Mouse (Mus musculus): ENCODE measurements around the gene 1190007I07Rik.
"Not testable (repeated sequence)": the region's sequence is repeated elsewhere in the genome, so short reads cannot be mapped to it uniquely, and the experiment has no call there.

1190007I07Rik gene

GRCm38 (mm10) chr10:82629111-82629585 lies 6.1 kb upstream of the 1190007I07Rik start:
- DNase-seq (ENCODE audit: low spot score in 2 of 2) = no peak

GRCm38 (mm10) chr10:82623553-82623932 lies 515 bp upstream of the 1190007I07Rik start:
- DNase-seq (ENCODE audit: low spot score in 2 of 2) = not testable (repeated sequence)

GRCm38 (mm10) chr10:82622235-82622634 lies 793 bp downstream of the 1190007I07Rik start:
- no peak for DNase-seq (ENCODE audit: low spot score in 2 of 2)

GRCm38 (mm10) chr10:82594421-82594820 lies 28.6 kb downstream of the 1190007I07Rik start:
- not testable (repeated sequence) for DNase-seq (ENCODE audit: low spot score in 2 of 2)

GRCm38 (mm10) chr10:82589673-82590072 lies 33.4 kb downstream of the 1190007I07Rik start:
- DNase-seq (ENCODE audit: low spot score in 2 of 2) = not testable (repeated sequence)

GRCm38 (mm10) chr10:82571091-82571490 lies 51.9 kb downstream of the 1190007I07Rik start:
- DNase-seq (ENCODE audit: low spot score in 2 of 2) = not testable (repeated sequence)
